Mouse (Mus musculus) brain, embryonic 14.5 days (tissue): ENCODE measurements at regions not wholly inside any gene's neighbourhood (a gene's known extent, or its start where the extent isn't known, plus 50 kb on each side); places are given as distances from the start of the nearest gene placed in this dataset.
"Not testable (repeated sequence)": the region's sequence is repeated elsewhere in the genome, so short reads cannot be mapped to it uniquely, and the experiment has no call there.

Experiments used
- DNase-seq: peaks from one replicate; pipeline ENCODE4 v3.0.0-alpha.2; 2011; ENCODE audit warnings: low read depth
- CTCF ChIP-seq: fragments of 200-500 bp; IDR thresholded peaks from 2 replicates; pipeline ENCODE4 v1.5.1; 2012; ENCODE audit warnings: inconsistent platforms, mild to moderate bottlenecking, moderate library complexity, borderline replicate concordance; ENCODE audit not compliant: insufficient read depth, insufficient read length; ENCODE audit errors: extremely low read depth
- POLR2A ChIP-seq: fragments of 200-500 bp; IDR thresholded peaks from 2 replicates; pipeline ENCODE4 v1.6.1; 2012; ENCODE audit warnings: mild to moderate bottlenecking, inconsistent platforms, borderline replicate concordance; ENCODE audit not compliant: poor library complexity, insufficient read depth, insufficient read length, severe bottlenecking; ENCODE audit errors: extremely low read depth

DNA sequence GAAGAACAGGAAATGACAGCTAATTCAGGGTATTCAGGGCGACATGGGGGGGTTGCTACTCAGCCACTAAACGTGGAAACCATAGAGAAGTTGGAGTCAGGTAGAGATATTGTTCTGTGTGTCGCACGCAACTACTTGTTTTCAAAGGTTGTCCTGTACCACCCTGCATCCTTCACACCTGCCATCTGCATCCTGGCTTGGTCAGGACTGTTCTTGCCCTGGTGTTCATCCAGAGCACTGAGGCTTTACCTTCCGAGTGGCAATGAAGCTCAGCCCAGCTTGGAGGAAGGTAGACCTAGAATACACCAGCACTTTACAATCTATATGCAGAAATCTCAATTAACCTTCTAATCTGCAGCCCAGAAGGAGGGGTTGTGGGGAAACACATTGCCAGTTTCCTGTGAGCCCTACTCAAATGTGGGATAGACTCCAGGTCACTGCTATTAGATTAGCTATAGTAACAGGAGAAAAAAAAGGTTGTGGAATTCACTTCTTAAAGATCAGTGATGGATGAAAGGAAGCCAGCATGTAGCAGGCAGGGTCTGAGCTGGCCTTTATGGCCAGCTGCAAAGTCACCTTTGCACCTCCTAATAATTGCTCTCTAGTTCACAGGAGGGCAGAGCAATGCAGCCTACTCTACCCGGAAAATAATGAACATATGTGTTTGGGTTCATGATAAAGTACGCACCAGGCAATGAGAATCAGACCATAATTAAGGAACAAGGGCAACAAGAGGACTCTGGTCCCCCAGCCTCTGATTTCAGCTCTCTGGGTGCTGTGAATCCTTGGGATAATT is 186.3 kb downstream of the Tcp10c start:
- peak; percentile 5 for DNase-seq
- no peak for TF ChIP-seq POLR2A

DNA sequence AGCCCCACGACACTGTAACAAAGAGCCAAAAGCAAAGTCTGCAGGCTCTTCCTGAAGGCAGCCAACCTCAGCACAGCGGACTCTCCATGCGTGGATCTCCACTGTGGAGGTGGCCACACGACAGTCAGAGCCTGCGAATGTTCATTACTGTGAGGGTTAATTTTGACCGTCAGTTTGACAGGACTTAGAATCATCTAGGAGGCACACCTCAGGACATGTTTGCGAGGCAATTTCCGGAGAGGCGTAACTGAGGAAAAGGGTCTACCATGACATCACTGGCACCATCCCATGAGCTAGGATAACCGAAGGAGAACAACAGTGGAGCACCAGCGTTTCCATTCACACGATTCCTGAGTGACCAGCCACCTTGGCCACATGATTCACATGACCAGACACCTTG is 186.9 kb downstream of the Tcp10c start:
- no peak for DNase-seq
- no peak for TF ChIP-seq CTCF
- no peak for TF ChIP-seq POLR2A

DNA sequence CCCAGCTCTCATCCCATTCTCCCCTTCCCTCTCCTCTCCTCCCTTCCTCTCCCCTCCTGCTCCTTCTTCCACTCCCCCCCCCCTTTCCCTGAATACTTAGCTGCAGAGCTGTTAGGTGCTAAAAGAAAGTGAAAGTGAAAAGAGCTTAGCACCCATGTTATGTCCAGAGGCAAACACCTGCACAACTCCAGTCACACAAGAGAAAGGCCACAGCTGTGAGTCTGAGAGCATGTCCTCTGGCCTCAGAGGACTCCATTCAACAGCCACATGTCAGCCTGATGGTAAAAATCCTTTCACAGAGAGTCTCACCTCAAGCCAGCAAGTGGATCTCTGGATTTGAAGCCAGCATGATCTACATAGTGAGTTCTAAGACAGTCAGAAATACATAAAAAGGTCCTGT is 187.9 kb downstream of the Tcp10c start:
- DNase-seq: no peak

DNA sequence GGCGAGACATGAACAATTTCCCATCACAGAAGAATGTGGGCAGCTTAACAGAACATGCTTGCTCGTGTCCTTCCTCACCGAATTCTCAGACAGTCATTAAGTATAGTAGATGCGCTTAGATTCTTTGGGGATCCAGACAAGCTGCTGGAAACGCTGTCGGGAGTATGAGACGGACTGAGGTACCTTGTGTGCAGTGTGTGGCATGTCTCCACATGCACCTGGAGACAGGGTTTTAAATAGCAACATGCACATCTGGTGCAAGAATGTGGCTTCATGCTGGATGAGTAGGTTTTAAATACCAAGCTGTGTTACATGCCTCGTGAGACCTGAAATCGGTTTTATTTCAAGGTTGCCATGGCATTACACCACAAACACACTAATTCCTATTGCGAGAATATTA is 188.5 kb downstream of the Tcp10c start:
- peak; percentile 34 for DNase-seq
- no peak for TF ChIP-seq POLR2A
- no peak for TF ChIP-seq CTCF

More for the DNA sequence above, 187.9 kb downstream of the Tcp10c start:
- TF ChIP-seq CTCF: no peak
- no peak for TF ChIP-seq POLR2A

DNA sequence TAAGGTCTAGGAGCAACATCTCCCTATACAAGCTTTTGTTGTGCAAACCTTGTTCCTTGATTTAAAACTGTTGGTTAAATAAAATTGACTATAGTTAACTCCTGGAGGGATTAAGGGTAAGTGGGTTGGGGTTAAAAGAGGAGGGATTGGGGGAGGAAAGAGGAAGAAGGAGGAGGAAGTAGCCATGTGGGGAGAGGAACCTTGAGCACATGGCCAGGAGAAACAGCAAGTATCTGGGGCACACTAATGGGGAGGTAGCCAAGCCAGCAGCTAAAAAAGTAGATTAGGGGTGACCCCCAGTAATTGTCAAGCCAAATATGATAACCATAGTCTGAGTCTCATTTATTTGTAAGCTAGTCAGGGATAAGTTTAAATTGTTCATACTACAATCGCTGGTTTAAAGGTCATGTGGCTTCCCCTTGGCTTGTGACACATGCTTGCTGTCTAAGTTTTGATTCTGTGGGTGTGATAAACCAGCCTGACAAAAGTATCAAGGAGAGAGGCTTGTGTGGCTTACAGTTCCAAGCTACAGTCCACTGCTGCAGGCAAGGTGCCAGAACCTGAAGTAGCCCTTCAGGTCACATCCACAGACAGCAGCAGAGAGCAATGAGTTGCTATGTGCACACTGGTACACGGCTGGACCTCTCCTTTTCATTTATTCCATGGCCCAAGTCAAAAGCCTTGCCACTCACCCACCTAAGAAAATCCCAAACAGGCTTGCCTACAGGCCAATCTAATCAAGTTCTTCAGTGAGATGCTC is 189.8 kb downstream of the Tcp10c start:
- TF ChIP-seq CTCF (no peak), POLR2A (no peak)
- DNase-seq: no peak

GRCm38 (mm10) chr17:13546249-13546648 is 191.9 kb downstream of the Tcp10c start:
- TF ChIP-seq CTCF (no peak), POLR2A (no peak)
- DNase-seq: peak; percentile 15

- peak; percentile 68 for DNase-seq
Measured at GRCm38 (mm10) chr17:13546669-13547085, 192.3 kb downstream of the Tcp10c start.

GRCm38 (mm10) chr17:13547657-13548360 is 193.4 kb downstream of the Tcp10c start:
- no peak for TF ChIP-seq POLR2A
- TF ChIP-seq CTCF: no peak
- no peak for DNase-seq

More at GRCm38 (mm10) chr17:13546669-13547085, 192.3 kb downstream of the Tcp10c start:
- TF ChIP-seq POLR2A (no peak), CTCF (no peak)

GRCm38 (mm10) chr17:13549975-13550895 is 195.9 kb downstream of the Tcp10c start:
- DNase-seq: peak; percentile 79
- TF ChIP-seq CTCF (no peak), POLR2A (no peak)

DNA sequence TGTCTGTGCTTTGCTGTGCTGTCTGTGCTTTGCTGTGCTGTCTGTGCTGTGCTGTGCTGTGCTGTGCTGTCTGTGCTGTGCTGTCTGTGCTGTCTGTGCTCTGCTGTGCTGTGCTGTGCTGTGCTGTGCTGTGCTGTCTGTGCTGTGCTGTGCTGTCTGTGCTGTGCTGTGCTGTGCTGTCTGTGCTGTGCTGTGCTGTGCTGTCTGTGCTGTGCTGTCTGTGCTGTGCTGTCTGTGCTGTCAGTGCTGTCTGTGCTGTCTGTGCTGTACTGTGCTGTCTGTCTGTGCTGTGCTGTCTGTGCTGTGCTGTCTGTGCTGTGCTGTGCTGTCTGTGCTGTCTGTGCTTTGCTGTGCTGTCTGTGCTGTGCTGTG is 196.5 kb downstream of the Tcp10c start:
- DNase-seq: not testable (repeated sequence)

GRCm38 (mm10) chr17:13551693-13552404 is 197.5 kb downstream of the Tcp10c start:
- DNase-seq: peak; percentile 74

DNA sequence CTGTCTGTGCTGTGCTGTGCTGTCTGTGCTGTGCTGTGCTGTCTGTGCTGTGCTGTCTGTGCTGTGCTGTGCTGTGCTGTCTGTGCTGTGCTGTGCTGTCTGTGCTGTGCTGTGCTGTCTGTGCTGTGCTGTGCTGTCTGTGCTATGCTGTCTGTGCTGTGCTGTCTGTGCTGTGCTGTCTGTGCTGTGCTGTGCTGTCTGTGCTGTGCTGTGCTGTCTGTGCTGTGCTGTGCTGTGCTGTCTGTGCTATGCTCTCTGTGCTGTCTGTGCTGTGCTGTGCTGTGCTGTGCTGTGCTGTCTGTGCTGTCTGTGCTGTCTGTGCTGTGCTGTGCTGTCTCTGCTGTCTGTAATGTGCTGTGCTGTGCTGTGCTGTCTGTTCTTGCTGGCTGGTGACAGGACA is 198.5 kb downstream of the Tcp10c start:
- peak; percentile 60 for DNase-seq

DNA sequence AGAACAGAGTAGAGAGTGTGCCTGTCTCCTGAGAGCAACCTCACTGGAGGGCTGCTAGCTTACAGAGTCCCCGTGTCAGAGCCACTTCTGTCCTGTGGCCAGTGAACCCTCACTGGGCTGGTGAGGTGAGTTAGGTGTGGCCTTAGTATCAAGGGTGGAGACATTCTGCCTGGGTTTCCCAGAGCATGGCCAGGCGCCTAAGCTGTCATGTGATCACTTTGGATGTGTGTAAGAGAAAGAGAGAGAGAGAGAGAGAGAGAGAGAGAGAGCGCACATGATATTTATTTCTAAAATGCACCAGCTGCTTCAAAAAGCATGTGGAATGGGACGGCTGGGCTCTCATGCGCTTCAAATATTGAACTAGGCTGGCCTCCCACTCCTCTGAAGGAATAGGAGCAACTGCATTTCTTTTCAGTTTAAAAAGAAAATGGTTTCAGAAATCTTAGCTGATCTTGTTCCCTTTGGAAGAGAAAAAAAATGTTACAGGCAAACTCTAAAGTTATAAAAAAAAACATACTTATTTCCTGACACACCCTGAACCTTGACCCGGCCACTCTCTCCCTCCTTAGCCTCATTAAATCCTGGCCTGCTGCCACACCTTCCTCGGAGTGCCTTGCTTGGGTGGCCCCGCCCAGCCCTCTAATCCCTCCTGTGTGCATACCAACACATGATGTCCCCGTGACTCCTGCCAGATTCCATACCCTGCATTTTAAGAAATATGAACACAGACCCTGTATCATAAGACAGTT is 201.1 kb downstream of the Tcp10c start:
- DNase-seq: peak; percentile 47

DNA sequence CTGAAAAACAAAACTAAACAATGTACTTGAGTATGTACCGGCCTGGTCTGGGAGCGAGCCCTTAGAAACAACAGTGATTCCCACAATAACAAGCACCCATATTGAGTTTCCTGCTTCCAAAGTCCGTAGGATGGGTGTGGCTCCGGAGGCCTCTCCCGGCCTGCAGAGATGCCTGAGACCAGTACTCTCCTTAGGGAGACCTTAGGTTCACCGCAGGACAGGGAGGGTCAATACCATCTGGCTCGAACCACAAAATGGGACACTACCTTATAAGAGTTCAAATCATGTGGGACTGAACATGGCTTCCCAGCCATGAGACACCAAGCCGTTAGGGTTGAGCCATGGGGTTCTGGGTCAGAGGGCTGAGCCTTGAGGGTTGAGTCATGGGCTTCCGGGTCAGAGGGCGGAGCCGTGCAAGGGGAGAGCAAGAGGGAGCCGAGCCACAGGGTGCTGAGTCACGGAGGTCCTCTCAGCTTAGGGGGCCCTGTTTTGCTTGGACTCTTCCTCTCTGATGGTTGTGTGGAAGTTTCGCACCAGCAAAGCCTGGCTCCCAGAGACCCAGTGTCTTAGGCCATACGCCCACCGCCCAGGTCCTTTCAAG is 201.8 kb downstream of the Tcp10c start:
- not testable (repeated sequence) for DNase-seq
